Mouse (Mus musculus) urinary bladder, postnatal 14 days (tissue): ENCODE measurements around the gene Fhl3.

ENCODE experiments used
- DNase-seq: peaks from one replicate; pipeline ENCODE4 v3.0.0; 2021; ENCODE audit warnings: low spot score

Fhl3 gene

DNA sequence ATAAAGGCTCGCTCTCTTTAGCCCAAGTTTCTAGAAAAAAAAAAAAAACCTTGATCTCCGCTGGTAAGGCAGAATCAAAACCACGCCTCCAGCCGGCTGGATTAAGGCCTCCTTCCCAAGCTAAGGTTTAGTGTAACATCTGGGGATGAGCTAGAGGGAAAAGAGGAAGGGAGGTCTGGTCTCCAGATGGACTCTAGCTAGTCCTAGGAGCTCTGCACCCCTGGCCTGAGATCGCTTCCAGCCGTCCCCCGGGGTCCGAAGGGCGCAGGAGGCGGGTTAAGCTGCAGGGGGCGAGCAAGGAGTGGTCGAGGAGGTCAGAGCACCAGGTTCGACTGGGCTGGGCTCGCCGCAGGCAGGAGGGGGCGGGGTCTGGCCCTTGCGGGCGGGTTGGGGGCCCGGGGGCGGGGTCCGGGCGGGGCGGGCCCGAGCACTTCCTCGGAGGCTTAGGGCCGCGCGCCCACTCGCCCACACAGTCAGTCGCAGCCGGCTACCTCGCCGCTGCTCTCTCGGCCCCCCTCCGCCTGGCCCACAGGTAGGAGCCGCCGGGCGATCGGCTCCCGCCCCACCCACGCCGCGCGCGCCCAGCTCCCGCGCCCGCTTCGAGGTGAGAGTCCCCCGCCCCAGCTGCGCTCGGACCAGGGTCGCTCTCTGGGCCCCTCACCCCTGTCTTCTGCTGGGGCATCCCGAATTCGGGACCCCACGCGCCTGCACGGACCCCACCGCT lies at the start of gene Fhl3:
Gene Fhl3 (plus strand): TSS at position 454 of the 724 bp plus-strand sequence.
- DNase-seq: peak; percentile 58

GRCm38 (mm10) chr4:124652886-124653285 lies 47.6 kb upstream of the Fhl3 start:
- no peak for DNase-seq

DNA sequence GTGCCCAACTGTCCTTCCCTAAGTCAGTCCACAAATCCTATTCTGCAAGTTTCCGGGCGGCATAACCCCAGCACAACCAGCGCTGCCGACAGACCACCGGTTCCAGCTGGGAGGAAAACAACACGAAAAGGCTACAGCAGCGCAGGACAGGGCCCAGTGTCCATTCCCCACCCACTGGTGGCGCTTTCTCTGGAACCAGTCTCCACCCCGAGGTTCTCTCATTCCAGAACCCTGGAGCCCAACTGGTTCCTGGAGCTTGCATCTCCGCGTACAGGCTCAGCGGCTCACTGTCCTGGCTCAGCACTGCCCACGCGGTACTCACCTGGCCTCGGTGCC lies 44.0 kb upstream of the Fhl3 start, which contains the start of gene Pou3f1:
Gene Pou3f1 (plus strand): TSS at position 290 of the 336 bp plus-strand sequence.
- DNase-seq: no peak

DNA sequence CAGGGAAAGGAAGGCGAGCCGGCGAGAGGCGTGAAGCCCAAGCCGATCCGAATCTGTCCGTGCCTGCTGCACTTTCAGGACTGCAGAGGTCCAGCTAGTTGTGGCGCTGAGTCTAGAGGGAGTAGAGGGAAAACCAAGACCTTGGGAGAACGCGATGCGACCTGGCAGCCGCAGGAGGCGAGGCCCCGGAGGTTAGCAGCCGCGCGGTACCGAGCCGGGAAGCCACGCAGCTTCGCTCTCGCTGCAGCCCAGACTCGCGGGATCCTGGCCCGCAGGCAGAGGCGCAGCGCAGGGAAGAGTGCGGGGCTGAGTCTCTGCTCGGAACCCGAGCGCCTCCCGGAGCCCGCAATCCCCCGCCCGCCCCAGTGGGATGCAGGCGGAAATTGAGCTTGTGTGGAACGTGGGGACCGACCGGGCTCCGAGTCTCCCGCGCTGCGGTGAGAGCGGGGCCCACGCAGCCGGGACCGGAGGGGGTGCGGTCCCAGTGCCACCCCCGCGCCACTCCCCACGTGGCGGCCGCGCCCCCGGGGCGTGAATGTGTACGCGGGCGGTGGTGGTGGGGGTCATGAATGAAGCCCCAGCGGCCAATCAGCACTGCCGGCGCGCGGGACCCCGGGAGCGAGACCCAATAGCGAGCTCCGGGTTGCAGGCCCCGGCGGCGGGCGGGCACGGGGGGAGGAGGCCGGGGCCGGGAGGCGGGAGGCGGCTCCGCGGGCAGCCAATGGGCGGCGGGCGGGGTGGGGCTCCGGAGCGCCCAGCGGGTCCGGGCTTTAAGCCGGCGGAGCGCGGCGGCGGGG lies 43.4 kb upstream of the Fhl3 start:
- peak; percentile 72 for DNase-seq

DNA sequence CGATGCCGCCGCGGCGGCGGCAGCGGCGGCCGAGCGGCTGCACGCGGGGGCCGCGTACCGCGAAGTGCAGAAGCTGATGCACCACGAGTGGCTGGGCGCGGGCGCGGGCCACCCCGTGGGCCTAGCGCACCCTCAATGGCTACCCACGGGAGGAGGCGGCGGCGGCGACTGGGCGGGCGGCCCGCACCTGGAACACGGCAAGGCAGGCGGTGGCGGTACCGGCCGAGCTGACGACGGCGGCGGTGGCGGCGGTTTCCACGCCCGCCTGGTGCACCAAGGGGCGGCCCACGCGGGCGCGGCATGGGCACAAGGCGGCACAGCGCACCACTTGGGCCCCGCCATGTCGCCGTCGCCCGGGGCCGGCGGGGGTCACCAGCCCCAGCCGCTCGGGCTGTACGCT lies 42.7 kb upstream of the Fhl3 start:
- DNase-seq: no peak

GRCm38 (mm10) chr4:124658412-124658851 lies 42.1 kb upstream of the Fhl3 start:
- DNase-seq: no peak

DNA sequence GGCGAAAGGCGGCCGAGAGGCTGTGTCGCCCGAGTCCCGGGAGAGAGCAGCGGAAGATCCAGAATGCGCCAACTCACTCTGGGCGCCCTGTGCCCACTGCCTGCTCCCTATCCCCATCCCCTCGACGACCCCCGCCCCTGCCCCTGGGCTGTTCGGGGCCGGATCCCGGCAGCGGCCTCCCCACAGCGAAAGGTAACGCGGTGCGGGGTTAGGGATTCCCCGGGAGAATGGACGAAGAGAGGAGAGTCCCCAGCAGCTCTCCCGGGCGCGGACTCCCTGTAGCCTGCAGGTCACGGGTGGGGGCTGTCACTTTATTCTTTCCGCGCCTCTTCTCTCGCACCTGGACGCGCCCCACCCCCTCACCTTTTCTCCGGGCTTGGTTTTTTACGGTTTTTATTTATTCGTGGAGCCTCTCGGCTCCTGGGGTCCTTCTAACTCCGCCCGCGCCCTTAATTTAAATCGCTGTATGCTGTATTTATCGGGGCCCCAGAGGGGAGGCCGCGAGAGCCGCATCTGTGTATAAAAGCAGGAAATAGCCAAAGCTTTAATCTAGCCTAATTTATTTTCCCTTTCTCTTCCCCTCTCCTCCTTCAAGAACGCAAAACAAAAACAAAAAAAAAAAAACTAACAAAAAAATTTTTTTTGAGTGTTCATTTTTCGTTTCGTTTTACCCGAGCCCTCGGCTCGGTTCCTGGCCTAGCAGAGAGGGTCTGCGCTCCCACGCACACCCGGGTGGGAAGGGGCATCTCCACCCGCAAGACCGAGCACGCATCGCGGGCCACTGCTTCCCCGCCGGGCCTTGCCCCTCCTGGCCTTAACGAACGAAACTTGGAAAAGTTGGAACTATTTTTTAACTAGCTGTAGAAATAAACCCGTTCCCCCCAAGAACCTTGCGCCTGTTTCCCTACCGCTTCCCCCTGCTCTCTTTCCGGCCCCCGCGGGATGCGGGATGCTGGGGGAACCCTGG lies 41.0 kb upstream of the Fhl3 start:
- no peak for DNase-seq

DNA sequence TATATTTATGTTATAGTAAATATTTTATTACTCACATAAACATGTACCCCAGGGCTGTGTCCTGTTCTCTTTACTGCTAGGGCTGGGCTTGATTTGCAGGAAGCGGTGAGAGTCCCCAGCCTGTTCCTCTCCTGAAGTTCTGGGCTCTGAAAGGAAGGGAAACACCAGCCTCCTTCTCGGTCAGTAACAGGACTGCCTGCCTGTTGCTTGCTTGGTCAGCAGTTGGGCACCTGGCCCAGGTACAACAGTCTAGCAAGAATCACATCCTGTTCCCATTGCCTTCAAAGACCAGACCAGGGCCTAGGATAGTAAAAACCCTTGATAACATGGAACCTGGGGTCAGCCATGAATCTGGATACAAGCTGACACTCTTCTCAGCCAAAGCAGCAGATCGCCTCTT lies 39.9 kb upstream of the Fhl3 start:
- DNase-seq: no peak

DNA sequence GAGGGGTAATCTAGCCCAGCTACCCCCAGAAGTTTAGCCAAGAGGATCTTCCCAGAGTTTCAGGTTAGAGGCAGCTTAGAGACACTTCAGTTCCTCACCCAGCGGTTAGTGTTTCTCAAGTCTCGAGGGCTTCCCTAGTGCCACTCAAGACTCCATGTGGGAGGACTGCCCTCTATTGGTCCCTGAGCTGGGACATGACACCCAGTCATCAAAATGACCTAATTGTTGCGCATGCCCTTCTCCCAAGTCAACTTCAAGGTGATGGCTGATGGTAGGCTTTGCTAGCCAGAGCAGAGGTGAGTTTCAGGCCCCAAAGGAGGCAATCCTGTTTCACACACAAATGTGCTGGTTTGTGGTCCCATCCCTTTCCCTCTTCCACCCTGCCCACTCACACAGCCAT lies 37.5 kb upstream of the Fhl3 start:
- no peak for DNase-seq

- no peak for DNase-seq
These were observed 36.3 kb upstream of the Fhl3 start for GRCm38 (mm10) chr4:124664185-124664584.

DNA sequence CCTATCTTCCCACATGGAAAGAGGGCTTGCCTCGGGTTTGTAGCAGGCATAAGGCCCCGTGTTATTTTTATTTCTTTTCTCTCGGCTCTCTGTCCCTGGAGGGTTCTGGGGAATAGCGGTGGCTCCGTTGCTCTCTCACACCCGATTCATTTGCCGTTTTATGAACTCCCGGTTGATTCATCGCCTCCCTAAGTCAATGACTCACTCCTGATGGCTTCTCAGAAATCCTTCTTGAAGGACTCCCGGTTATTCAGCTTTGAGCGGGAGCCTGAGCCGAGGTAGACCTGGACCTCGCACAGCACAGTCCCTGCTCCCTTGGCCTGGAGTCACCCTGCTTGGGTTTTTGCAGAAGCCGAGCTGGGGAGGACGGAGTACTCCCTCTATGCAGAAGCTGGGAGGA lies 35.9 kb upstream of the Fhl3 start:
- no peak for DNase-seq

GRCm38 (mm10) chr4:124667476-124668033 lies 32.9 kb upstream of the Fhl3 start:
- DNase-seq: no peak

GRCm38 (mm10) chr4:124668078-124668477 lies 32.4 kb upstream of the Fhl3 start:
- DNase-seq: no peak

DNA sequence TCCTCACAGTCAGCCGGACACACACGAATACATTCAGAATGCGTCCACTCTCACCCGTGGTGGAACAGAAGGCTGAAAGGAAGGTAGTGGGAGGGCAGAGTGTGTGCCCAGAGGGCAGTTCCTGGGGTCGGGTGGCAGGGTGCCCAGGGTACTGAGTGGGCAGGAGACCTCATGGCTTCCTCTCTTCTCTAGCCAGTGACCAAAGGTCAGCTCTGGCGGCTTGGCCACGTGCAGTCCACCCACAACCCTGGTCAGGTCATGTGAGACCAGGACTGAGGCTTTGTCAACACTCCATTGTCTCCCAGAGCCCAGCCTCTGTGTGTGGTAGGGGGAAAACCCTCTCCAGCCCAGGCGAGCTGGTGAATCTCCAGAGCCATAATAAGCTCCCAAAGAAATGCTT lies 30.3 kb upstream of the Fhl3 start:
- DNase-seq: no peak

GRCm38 (mm10) chr4:124671583-124671982 lies 28.9 kb upstream of the Fhl3 start:
- DNase-seq: no peak

GRCm38 (mm10) chr4:124672347-124673320 lies 27.9 kb upstream of the Fhl3 start:
- no peak for DNase-seq

DNA sequence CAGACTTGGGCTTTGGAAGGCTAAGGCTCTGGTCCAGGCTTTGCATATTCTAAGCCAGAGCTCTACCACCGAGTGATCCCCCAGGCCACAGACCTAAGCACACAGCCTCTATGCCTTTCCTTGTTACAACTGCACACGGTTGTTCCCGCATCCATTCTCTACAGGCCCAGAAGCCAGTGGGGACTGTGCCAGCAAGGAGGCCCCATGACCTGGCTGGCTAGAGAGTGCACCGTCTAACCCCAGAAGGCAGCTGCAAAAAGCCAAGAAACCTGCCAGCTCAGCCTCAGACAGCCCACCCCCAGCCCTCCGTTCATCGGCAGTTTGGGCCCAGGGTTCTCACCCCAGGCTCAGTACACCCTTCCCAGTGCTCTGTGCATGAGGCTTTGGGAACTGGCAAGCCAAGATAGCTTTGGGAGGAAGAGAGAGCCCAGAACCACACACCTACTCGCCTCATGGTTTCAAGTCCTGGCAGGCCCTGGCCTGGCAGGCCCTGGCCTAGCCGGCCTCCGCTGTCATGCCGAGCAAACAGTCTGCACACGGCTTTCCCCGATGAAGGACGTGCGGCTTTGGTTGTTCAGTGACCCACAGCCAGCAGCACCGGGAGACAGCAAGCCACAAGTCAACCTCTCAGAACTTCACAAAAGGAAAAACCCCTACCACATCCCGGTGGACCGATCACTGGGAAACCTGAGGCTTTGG lies 26.0 kb upstream of the Fhl3 start:
- DNase-seq: peak; percentile 49

DNA sequence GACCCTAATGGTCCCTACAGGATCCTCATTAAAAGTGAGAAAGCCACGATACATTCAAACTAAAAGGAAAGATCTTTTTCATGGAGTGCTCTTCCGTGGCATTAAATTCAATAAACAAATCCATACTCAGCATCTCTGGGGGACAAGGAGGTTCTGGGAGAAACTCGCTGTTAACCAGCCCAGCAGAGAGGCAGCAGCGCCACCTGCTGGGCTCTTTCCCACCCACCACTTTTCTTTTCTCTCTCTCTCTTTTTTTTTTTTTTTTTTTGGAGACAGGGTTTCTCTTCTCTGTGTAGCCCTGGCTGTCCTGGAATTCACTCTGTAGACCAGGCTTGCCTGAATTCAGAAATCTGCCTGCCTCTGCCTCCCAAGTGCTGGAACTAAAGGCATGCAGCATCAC lies 25.5 kb upstream of the Fhl3 start:
- peak; percentile 64 for DNase-seq

DNA sequence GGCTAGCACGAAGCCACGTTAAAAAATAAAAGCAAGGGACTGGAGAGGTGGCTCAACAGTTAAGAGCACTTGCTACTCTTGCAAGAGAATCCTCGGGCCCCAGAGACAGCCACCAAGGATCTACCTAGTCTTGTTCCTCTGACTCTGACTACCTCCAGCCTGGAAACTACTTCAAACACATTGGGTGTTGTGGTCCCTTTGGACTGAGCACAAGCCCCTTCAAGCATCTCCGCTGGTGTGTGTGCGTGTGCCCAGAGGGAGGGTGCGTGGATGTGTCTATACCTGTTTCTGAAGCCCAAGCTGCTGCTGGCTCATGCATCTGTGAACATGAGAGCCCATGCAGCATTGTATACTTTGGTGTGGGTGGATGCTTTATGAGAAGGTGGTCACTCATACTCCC lies 24.5 kb upstream of the Fhl3 start:
- no peak for DNase-seq

DNA sequence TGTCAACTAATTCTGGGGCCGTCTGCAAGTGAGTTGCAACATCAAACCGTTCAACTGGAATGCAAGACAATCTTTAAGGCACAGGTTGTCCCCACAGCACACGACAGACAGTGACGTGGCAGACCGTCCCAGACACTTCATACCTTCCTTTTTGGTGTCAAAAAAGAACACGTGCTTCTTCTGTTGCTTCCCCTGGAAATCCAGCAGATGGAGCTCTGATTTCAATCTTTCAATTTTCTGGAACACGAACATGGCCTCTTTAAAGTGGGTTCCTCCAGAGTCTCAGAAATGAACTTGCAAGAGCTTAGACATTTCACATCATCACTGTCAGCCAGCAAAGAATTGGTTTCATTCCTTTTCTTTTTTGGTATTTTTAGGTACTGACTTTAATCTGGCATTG lies 18.2 kb upstream of the Fhl3 start:
- no peak for DNase-seq
